Mouse (Mus musculus): ENCODE data around the gene Ppp1r3c.

Ppp1r3c gene

GRCm38 (mm10) chr19:36721139-36721538 lies 15.3 kb downstream of the Ppp1r3c start:
- no peak for DNase-seq (ENCODE audit: extremely low spot score, low spot score)

DNA sequence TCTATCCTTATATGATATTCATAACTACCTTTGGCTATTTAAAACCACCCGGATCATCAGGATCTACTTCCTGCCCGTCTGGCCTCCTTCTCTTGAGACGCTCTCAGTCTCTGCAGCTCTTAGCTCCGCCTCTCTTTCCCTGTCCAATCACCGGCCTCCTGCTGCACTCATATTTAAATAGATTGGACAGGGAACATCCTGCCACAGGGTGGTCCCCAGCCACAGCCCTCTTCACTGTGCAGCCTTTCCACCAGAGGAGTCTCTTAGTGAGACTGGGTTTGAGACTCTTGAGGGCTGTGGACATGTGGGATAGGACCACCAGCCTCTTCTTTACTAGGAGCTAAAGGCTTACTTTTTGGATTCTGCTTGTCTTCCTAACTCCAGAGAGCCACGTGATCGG lies 20.2 kb downstream of the Ppp1r3c start:
- DNase-seq (ENCODE audit: extremely low spot score, low spot score): no peak

DNA sequence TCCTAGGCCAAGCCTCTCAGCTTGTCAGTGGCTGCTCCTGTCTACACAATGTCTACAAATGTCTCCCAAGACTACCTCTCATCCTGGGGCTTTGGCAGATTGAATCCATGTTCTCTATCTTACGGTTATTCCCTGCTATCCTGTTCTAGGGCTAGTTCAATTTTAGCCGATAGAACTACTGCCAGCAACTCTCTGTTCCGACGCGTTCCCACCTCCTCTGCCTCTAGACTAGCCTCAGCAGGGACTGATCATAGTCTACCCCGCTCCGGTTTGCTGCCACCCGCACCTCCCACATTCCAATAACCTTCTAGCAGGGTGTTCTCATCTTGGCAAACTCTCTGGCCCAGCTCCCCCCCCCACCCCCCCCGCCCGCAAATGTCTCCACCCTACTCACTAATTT lies 20.9 kb downstream of the Ppp1r3c start:
- no peak for DNase-seq (ENCODE audit: extremely low spot score, low spot score)

GRCm38 (mm10) chr19:36714492-36714891 lies 22.0 kb downstream of the Ppp1r3c start:
- DNase-seq (ENCODE audit: extremely low spot score, low spot score): no peak

DNA sequence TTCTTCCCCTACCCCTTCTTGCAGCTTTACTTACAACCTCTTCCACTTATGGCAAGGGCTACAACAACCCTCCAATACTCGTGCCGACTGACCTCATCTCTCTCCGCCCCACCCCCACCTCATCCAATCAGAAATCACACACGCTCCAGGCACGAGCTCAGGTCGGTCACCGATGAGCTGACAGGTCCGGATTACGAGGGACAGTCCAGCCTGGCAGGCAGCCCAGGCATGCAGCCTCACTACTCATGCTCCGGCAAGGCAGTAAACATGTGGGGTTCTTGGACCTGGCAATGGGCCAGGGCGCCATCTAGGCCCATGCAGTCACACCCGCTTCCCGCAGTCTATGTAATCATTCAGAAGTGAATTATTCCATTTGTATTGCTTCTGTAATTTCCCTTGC lies 23.4 kb downstream of the Ppp1r3c start:
- no peak for DNase-seq (ENCODE audit: extremely low spot score, low spot score)

DNA sequence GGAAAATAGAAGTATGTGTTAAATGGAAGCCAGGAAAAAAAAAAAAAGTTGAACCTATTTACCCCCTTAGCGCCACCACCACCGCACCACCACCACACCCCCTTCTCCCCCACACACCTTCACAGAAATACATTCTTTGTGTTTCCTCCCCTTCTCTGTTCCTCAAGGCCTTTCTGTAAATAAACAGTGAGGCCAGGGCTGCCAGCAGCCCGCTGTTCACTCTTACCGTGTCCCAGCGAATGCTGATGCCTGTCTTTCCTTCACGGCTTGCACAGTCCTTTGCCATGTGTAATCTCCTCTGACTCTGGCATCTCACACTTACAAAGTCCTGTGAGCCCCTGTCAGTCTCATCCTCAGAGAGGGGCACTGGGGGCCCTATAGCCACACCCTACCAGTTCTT lies 30.3 kb downstream of the Ppp1r3c start:
- no peak for DNase-seq (ENCODE audit: extremely low spot score, low spot score)

- DNase-seq (ENCODE audit: extremely low spot score, low spot score): no peak
Observed at GRCm38 (mm10) chr19:36705286-36706146, 30.9 kb downstream of the Ppp1r3c start.

DNA sequence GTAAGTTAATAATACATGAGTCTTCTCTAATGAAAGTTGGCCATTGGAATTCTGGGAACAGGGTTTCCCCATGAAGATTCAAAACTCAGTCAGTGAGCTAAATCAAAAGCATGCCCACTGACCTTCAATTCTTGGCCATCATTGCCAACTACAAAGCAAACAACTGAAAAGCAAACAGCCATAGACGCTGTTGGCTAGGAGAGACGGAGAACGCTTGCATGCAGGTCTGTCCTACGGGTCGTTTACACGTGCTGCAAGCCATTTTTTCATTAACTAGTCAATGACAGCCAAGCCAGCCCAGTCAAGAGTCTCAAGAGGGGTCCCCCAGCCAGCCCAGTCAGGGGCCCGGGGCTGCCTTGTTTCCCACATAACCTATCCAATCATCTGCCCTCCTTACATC lies 31.7 kb downstream of the Ppp1r3c start:
- no peak for DNase-seq (ENCODE audit: extremely low spot score, low spot score)

DNA sequence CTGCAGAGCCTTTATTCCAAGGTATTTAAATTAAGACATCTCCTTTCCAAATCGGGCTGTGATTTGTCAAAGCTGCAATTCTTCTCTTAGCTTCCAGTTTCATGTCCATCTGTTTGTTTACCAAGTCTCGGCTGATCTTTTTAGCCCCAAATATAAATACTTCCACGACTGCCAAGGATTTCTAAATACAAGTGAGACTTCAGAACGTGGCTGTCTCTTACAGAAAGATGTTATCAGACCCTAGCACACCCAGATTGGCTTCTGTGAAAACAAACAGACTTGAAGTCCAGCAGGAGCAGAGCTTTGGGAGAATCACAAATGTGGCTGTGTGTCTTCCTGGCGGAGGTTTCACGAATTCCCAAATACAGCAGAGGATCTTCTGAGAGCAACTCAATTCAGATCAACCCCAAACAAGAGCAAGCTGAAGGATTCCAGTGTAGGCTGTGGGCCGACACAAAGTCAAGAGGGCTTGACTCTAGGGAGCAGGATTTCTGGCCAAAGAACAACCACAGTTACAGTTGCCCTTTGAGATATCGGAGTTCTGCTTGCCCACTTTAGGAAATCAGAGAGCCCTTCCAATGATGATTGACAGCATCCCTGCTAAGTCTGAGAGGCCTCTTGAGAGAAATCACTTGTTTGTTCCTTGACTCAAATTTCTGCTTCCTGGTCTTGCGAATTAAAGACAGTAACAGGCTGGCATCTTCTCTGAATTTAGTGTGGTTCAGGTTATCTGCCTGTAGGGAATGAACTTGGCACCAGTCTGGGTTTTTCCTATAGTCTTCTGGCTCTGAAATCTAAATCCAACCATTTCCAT lies 34.4 kb downstream of the Ppp1r3c start:
- DNase-seq (ENCODE audit: extremely low spot score, low spot score): no peak

DNA sequence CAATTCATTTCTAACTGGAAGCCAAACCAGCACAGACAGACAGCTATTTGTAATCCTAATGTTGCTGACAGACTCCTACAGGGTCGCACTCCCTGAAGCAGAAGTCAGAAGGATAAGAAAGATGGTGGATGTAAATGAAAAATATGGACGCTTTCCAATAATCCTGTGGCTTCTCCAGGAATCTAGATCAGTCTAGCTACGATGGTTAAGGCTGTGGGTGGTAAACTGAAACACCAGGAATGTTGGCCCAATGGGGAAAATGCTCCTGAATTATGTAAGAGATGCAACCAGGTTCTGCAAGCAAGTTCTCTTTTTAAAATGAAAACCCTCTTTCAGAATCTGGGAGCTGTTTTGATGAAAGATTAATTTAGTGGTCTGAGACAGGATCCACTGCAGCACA lies 35.1 kb downstream of the Ppp1r3c start:
- DNase-seq (ENCODE audit: extremely low spot score, low spot score): no peak

DNA sequence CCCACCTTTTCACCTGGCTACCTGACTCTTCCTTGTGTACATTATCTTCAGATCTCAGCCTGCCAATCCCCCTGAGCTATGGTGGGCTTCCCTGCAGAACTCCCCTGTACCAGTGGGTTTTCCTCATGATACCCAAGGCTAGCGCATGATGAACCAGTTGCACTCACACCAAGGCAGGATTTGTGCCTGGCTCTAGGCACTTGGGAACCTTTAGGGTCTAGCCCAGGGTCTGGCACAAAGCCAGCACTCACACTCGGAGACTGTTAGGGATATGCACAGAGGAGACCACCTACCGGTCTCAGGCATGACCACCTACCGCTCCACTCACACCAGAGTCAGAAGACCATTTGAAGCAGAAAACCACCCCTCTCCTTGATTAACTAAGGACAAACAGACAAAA lies 35.5 kb downstream of the Ppp1r3c start:
- no peak for DNase-seq (ENCODE audit: extremely low spot score, low spot score)

DNA sequence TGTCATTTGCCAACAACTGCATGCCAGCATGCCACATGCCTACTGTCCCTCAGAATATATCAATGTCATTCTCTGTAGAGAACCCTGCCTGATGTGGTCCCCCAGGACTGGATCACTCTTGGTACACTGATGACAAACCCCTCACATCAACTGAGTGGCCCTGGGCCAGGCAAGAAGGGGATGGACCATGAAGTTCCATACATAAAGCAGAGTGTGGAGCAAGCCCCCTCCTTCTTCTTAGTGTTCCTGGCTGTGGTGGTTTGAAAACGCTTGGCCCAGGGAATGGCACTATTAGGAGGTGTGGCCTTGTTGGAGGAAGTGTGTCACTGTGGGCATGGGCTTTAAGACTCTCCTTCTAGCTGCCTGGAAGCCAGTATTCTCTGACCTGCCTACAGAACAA lies 37.3 kb downstream of the Ppp1r3c start:
- no peak for DNase-seq (ENCODE audit: extremely low spot score, low spot score)

GRCm38 (mm10) chr19:36698200-36698599 lies 38.3 kb downstream of the Ppp1r3c start:
- no peak for DNase-seq (ENCODE audit: extremely low spot score, low spot score)

- DNase-seq (ENCODE audit: extremely low spot score, low spot score): no peak
Observed at GRCm38 (mm10) chr19:36696601-36697122, 39.8 kb downstream of the Ppp1r3c start.

GRCm38 (mm10) chr19:36693530-36693929 lies 42.9 kb downstream of the Ppp1r3c start:
- DNase-seq (ENCODE audit: extremely low spot score, low spot score): no peak

DNA sequence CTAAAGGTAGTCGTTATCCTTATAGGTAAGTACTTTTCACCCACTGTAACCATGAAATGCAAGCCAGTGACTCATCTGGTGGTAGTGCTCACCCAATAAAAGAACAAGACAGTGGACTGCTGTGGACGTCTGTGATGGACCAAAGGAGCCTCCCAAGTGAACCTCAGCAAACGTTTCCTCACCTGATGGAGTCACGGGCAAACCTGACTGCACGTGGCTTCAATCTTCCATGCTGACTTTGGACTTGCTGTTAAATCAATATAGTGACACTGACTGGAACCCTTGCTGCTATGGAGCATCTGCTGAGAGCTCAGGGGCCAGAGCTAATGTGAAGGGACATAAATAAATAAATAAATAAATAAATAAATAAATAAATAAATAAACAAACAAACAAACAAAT lies 44.5 kb downstream of the Ppp1r3c start:
- DNase-seq (ENCODE audit: extremely low spot score, low spot score): no peak

DNA sequence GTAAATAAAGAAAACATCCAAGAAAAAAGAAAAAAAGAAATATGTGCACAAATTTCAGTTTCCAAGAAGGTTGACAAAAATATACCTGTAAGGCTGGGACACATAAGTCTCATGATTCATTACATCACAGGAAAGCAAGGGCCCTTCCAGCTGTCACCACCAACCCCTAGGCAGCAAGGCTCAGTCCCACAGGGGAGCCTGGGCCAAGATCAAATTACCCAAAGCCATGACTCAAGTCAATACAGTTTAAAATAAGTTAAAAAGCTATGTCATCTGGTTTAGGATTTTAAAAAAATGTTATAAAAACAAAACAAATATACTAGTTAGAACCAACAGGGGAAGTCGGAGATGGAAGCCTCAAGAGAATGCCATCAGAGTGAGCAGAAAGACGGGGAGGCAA lies 45.2 kb downstream of the Ppp1r3c start:
- DNase-seq (ENCODE audit: extremely low spot score, low spot score): no peak

GRCm38 (mm10) chr19:36689205-36689604 lies 47.2 kb downstream of the Ppp1r3c start:
- no peak for DNase-seq (ENCODE audit: extremely low spot score, low spot score)

DNA sequence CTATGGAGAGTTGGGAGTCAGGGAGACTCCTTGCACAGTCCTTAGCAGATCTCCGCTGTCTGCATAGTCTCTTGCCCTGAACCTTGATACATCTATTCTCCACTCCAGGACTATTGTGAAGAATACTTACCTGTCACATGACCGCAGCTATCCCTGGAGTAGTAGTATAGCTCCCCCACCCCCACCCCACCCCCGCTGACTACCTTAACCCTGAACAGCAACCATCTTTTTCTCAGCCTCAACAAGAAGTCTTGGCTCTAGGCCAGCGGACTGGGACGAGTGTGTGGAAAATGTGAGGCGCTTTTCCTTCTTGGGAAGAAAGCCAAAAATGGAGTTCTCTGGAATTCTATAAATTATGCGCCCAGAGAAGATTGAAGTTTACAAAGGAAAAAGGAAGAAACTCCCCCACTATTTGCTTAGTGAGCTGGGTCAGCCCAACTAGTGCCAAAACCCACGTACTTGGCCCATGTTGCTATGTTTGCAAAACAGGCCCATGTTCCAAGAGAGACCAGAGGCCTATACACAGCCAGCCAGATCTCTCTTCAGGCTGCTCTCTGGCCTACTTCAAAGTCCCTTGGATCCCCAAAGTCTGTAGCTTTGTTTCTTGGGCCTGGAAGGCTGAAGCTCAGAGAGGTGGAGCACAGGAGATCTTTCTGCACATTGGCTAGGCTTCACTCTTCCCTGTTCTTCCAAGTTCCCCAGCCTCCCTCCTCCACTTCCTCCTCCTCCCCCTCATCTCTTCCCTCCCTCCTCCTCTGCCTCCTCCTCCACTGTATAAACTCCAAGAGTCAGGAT lies 48.4 kb downstream of the Ppp1r3c start:
- DNase-seq (ENCODE audit: extremely low spot score, low spot score): no peak

- DNase-seq (ENCODE audit: extremely low spot score, low spot score): no peak
Observed at GRCm38 (mm10) chr19:36687044-36687443, 49.4 kb downstream of the Ppp1r3c start.

GRCm38 (mm10) chr19:36686016-36686415 lies 50.4 kb downstream of the Ppp1r3c start:
- no peak for DNase-seq (ENCODE audit: extremely low spot score, low spot score)

DNA sequence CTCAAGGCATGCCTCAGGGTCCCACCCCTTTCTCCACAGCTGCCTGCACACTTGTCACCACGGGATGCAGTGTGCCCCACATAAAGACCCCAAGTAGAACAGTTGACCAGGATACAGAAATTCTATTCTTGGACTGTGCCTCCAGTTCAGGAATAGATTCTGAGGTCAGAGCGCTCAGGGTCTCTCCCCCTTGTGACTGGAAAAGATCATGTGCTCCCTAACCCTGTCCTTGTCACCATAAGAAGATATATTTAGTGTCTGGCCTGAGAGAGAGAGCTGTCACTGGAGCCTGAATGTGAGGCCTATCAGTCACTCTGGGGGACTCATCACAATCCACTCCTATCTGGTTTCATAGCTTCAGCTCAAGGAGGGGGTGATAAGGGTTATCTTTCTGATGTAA lies 53.9 kb downstream of the Ppp1r3c start:
- no peak for DNase-seq (ENCODE audit: extremely low spot score, low spot score)
